Mouse (Mus musculus) lung, embryonic 15.5 days (tissue): ENCODE results near the gene Mpeg1. TPM values are rescaled to one million over a fixed set of nuclear protein-coding genes. Genes with fewer than 3 reads are reported as not detected.
A peak's percentile ranks its signal among the peaks of the same experiment; 100 is the strongest.

Source experiments
- ATAC-seq: fragments of 200-750 bp; cut with Nextera tagmentation; 2 replicates; pipeline ENCODE4 v1.8.0; 2017; ENCODE audit warnings: moderate number of reproducible peaks, borderline replicate concordance; ENCODE audit not compliant: low FRiP score, low TSS enrichment; ENCODE audit errors: extremely low read depth
- H3K27ac ChIP-seq: fragments of 300-500 bp; sonication (generic); 2 replicates; pipeline ENCODE4 v1.5.1; 2015; ENCODE audit warnings: moderate library complexity, mild to moderate bottlenecking, inconsistent platforms
- H3K27me3 ChIP-seq: fragments of 300-500 bp; sonication (generic); 2 replicates; pipeline ENCODE4 v1.6.1; 2015; ENCODE audit warnings: inconsistent platforms
- H3K36me3 ChIP-seq: fragments of 300-500 bp; sonication (generic); 2 replicates; pipeline ENCODE4 v1.6.1; 2015; ENCODE audit warnings: inconsistent platforms
- H3K4me1 ChIP-seq: fragments of 300-500 bp; sonication (generic); 2 replicates; pipeline ENCODE4 v1.6.1; 2015; ENCODE audit warnings: inconsistent platforms
- H3K4me2 ChIP-seq: fragments of 300-500 bp; sonication (generic); 2 replicates; pipeline ENCODE4 v1.6.1; 2015; ENCODE audit warnings: inconsistent platforms, mild to moderate bottlenecking, moderate library complexity
- H3K4me3 ChIP-seq: fragments of 300-500 bp; sonication (generic); 2 replicates; pipeline ENCODE4 v1.5.1; 2015; ENCODE audit warnings: mild to moderate bottlenecking, inconsistent platforms
- H3K9ac ChIP-seq: fragments of 300-500 bp; sonication (generic); 2 replicates; pipeline ENCODE4 v1.6.1; 2015; ENCODE audit warnings: inconsistent platforms
- H3K9me3 ChIP-seq: fragments of 300-500 bp; sonication (generic); 2 replicates; pipeline ENCODE4 v1.6.1; 2016; ENCODE audit warnings: inconsistent platforms
- WGBS: fragments of 180-500 bp; shearing (Covaris S2); methylation state at CpG from one replicate; pipeline ENCODE4 v1.1.7; 2015; 5-methylcytosine and 5-hydroxymethylcytosine counted together
- polyA plus RNA-seq: library from polyadenylated mRNA; unstranded; fragments of >200 nt; fragmentation: Nextera tagmentation; extraction: Ambion mirVana; gene quantifications from 2 replicates; pipeline ENCODE4 v1.2.1, GENCODE M21; 2015

Mpeg1 gene
- polyA plus RNA-seq, 1 experiment from 2014 or later = 1.0 TPM

DNA sequence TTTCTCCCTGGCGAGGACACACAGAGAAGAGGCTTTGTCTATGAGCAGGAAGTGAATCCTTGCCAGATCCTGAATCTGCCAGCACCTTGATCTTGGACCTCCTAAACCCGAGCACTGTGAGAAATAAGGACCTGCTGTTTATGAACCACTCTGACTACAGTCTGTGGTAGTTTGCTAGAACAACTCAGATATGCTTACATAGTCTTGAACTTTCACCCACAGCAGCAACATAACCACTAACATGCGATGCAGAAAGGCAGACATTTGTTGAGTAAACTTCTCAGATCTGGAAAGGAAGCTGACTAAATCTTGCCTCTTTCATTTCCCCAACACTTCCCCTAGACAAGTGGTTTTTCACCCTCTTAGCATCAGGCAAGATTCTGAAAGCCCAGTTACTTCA, 11.3 kb downstream of the Mpeg1 start:
- Histone ChIP-seq H3K9me3 (no peaks in the 10 kb centered on the region), H3K4me1 (peaks cover 52% of the 10 kb centered on the region), H3K27ac (peak overlapping the region; percentile 92), H3K27me3 (no peaks in the 10 kb centered on the region), H3K9ac (no peak overlapping the region), H3K36me3 (peaks cover 19% of the 10 kb centered on the region), H3K4me2 (no peak overlapping the region), H3K4me3 (no peak overlapping the region)
- ATAC-seq = no peak
- 20% methylated on average over 3 of the region's 3 CpGs for WGBS

GRCm38 (mm10) chr19:12472381-12472976, 11.9 kb downstream of the Mpeg1 start:
- no peak overlapping the region for H3K4me2 ChIP-seq
- WGBS = 54% methylated on average over 5 of the region's 5 CpGs
- no peak overlapping the region for H3K9ac ChIP-seq
- no peaks in the 10 kb centered on the region for H3K9me3 ChIP-seq
- H3K36me3 ChIP-seq = peaks cover 22% of the 10 kb centered on the region
- H3K27ac ChIP-seq = peak overlapping the region; percentile 92
- H3K27me3 ChIP-seq = no peaks in the 10 kb centered on the region
- H3K4me1 ChIP-seq = peaks cover 57% of the 10 kb centered on the region
- ATAC-seq = no peak
- H3K4me3 ChIP-seq = no peak overlapping the region

DNA sequence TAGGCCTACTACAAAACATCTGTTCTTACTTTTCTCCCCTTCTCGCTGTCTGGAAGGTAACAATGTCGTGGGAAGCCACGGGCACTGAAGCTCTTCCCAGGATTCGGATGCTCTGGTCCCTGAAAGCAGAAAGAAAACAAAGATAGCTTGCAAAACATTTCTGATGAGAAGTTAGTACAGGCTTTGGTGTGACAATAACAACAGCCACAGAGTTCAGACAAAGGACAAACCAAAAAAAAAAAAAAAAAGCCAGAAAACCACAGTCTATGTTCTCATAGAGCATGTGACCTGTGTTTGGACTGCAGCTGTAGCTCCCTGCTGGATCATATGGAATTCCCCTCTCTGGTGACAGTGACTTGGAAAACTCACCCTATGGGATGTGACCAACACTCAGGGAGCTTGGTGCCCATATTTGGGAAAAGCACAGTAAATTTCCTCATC, 12.6 kb downstream of the Mpeg1 start:
- H3K4me3 ChIP-seq = no peak overlapping the region
- H3K9me3 ChIP-seq = no peaks in the 10 kb centered on the region
- no peak overlapping the region for H3K4me2 ChIP-seq
- H3K9ac ChIP-seq = no peak overlapping the region
- H3K27ac ChIP-seq = peak overlapping the region; percentile 92
- H3K4me1 ChIP-seq = peaks cover 61% of the 10 kb centered on the region
- peaks cover 22% of the 10 kb centered on the region for H3K36me3 ChIP-seq
- 66% methylated on average over 4 of the region's 4 CpGs for WGBS
- H3K27me3 ChIP-seq = no peaks in the 10 kb centered on the region
- ATAC-seq = peak; percentile 35; the same call in 1 of the 2 replicates

GRCm38 (mm10) chr19:12473951-12474350, 13.4 kb downstream of the Mpeg1 start:
- H3K27me3 ChIP-seq = no peaks in the 10 kb centered on the region
- peaks cover 61% of the 10 kb centered on the region for H3K4me1 ChIP-seq
- no peak for ATAC-seq
- H3K9me3 ChIP-seq = no peaks in the 10 kb centered on the region
- no peak overlapping the region for H3K9ac ChIP-seq
- H3K4me3 ChIP-seq = no peak overlapping the region
- peaks cover 23% of the 10 kb centered on the region for H3K36me3 ChIP-seq
- WGBS = 55% methylated on average over 4 of the region's 4 CpGs
- no peak overlapping the region for H3K4me2 ChIP-seq
- peak overlapping the region; percentile 92 for H3K27ac ChIP-seq

DNA sequence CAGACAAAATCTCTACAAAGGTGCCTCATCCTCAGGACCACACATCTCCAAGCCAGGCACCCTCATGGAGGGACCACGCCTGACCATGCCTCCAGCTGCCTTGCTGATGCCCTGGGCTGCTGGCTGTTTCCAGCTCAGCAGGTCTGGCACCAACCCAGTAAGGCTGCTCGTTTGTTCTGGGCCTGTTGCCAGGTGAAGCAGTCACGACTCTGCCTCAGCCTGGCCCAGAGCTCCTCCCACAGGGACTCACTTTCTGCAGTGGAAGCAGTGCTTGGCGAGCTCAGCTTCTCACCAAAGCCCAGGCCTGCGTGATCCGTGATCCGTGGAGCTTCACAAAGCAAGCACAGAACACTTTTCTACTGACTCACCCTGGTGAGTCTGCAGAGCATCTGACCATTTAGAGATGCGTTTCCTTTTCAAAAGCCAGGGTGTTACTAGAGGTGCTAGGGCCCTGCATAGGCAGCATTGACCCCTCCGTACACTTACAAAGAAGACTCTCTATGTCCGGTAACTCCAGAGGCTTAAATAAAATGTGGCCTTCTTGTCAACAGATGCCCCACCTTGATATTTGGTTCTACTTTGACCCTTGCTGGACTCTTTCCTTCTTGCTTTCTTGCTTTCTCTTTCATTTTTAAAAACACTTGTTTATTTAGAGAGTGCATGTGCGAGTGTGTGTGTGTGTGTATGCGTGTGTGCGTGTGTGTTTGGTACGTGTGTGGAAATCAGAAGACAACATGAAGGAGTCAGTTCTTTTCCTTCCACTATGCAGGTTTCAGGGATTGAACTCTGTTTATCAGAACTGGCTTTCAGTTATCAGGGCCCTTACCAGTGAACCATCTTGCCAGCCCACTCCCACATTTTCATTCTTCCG, 15.0 kb downstream of the Mpeg1 start:
- WGBS = 41% methylated on average over 15 of the region's 15 CpGs
- peak overlapping the region; percentile 92 for H3K27ac ChIP-seq
- H3K4me3 ChIP-seq = no peak overlapping the region
- peaks cover 61% of the 10 kb centered on the region for H3K4me1 ChIP-seq
- H3K36me3 ChIP-seq = peaks cover 22% of the 10 kb centered on the region
- H3K9ac ChIP-seq = no peak overlapping the region
- H3K9me3 ChIP-seq = no peaks in the 10 kb centered on the region
- no peaks in the 10 kb centered on the region for H3K27me3 ChIP-seq
- H3K4me2 ChIP-seq = peak overlapping the region; percentile 34; the same call in 1 of the 2 replicates
- peak; percentile 95 for ATAC-seq

DNA sequence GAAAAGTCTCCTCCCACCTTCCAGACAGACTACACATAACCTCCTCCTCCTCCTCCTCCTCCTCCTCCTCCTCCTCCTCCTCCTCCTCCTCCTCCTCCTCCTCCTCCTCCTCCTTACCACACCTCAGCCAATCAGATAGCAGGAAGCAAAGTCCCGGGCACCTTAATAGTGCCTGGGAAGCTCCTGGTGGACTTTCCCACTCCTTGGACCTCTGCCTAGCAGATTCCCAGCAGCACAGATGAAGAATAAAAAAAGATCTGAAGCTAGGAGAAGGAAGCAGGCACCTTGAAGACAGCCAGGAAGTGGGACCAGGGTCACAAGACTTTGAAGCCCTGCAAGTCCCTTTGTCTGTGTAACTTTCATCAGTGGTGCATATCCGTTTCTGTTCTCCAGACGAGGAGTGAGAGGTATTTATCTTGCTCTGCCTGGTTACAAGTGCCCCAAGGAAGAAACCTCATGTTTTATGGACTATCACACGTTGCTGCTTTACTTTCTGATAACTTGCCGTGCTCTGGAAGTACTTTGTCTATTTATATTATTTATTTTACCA, 16.2 kb downstream of the Mpeg1 start:
- WGBS = 21% methylated on average over 5 of the region's 5 CpGs
- peak overlapping the region; percentile 92 for H3K27ac ChIP-seq

GRCm38 (mm10) chr19:12478369-12478768, 17.8 kb downstream of the Mpeg1 start:
- H3K4me3 ChIP-seq = no peak overlapping the region
- ATAC-seq = no peak
- H3K9ac ChIP-seq = no peak overlapping the region
- H3K27me3 ChIP-seq = no peaks in the 10 kb centered on the region
- no peak overlapping the region for H3K27ac ChIP-seq
- H3K36me3 ChIP-seq = peaks cover 42% of the 10 kb centered on the region
- WGBS = 88% methylated on average over 6 of the region's 6 CpGs
- H3K4me2 ChIP-seq = no peak overlapping the region
- no peaks in the 10 kb centered on the region for H3K9me3 ChIP-seq
- H3K4me1 ChIP-seq = peaks cover 37% of the 10 kb centered on the region

More for the DNA sequence above, 16.2 kb downstream of the Mpeg1 start:
- Histone ChIP-seq H3K9me3 (no peaks in the 10 kb centered on the region), H3K4me1 (peaks cover 53% of the 10 kb centered on the region), H3K4me2 (no peak overlapping the region), H3K27me3 (no peaks in the 10 kb centered on the region), H3K36me3 (peaks cover 31% of the 10 kb centered on the region), H3K4me3 (no peak overlapping the region), H3K9ac (no peak overlapping the region)
- ATAC-seq = no peak

DNA sequence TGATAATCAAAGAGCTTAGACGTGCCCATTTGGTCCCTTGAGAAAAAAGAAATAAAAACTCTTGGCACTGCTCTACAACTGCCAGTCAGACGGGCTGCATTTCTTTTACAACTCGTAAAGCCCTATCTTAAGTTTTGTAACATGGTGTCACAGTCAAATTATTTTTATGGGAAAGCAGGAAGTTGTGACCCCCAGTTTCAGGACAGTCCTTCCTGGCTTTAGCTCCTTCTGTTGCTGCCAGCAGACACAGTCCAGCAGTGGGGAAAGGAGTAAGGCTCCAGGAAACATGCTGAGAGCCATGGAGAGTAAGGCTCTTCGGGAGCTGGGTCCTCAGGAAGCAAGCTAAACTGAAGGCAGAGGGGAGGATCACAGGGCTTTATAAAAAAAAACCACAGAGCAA, 23.2 kb downstream of the Mpeg1 start:
- Histone ChIP-seq H3K4me1 (peaks cover 46% of the 10 kb centered on the region), H3K4me2 (no peak overlapping the region), H3K4me3 (no peak overlapping the region), H3K36me3 (peaks cover 39% of the 10 kb centered on the region), H3K27ac (peak overlapping the region; percentile 70), H3K9ac (no peak overlapping the region), H3K27me3 (no peaks in the 10 kb centered on the region), H3K9me3 (no peaks in the 10 kb centered on the region)
- WGBS = 40% methylated on average over 4 of the region's 4 CpGs
- ATAC-seq = no peak

GRCm38 (mm10) chr19:12484210-12484609, 23.6 kb downstream of the Mpeg1 start:
- peak overlapping the region; percentile 70 for H3K27ac ChIP-seq
- 61% methylated on average over 4 of the region's 4 CpGs for WGBS
- no peak for ATAC-seq
- H3K4me1 ChIP-seq = peaks cover 50% of the 10 kb centered on the region
- H3K27me3 ChIP-seq = no peaks in the 10 kb centered on the region
- H3K9me3 ChIP-seq = no peaks in the 10 kb centered on the region
- no peak overlapping the region for H3K9ac ChIP-seq
- no peak overlapping the region for H3K4me3 ChIP-seq
- H3K36me3 ChIP-seq = peaks cover 35% of the 10 kb centered on the region
- H3K4me2 ChIP-seq = no peak overlapping the region

DNA sequence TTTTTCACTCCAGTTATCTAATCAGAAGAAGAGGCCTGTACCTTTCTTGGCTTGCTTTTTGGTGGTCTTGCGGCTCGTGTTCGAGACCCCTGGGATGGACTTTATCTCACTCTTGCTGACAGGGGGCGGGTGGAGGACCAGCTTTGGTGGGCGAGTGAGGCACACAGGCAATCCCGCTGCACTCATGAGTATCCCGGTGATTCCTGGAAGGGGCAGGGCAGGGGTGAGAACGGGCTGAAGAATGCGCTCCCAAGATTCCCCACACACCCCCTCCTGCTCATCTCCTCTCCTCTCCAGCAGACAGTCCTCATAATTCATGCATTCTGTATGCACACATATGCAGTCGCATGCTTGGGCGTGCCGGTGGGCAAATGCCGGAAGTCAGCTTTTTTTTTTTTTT, 24.6 kb downstream of the Mpeg1 start:
- peaks cover 59% of the 10 kb centered on the region for H3K4me1 ChIP-seq
- peaks cover 28% of the 10 kb centered on the region; the same call in 1 of the 2 replicates for H3K36me3 ChIP-seq
- no peak overlapping the region for H3K4me3 ChIP-seq
- 69% methylated on average over 13 of the region's 13 CpGs for WGBS
- H3K9ac ChIP-seq = no peak overlapping the region
- ATAC-seq = no peak
- no peaks in the 10 kb centered on the region for H3K9me3 ChIP-seq
- H3K27ac ChIP-seq = no peak overlapping the region
- H3K4me2 ChIP-seq = no peak overlapping the region
- no peaks in the 10 kb centered on the region for H3K27me3 ChIP-seq

GRCm38 (mm10) chr19:12485631-12486030, 25.1 kb downstream of the Mpeg1 start:
- no peak overlapping the region for H3K27ac ChIP-seq
- 62% methylated on average over 3 of the region's 3 CpGs for WGBS
- no peak overlapping the region for H3K4me2 ChIP-seq
- no peaks in the 10 kb centered on the region for H3K9me3 ChIP-seq
- H3K4me3 ChIP-seq = no peak overlapping the region
- ATAC-seq = no peak
- no peaks in the 10 kb centered on the region for H3K27me3 ChIP-seq
- H3K9ac ChIP-seq = no peak overlapping the region
- peaks cover 31% of the 10 kb centered on the region; the same call in 1 of the 2 replicates for H3K36me3 ChIP-seq
- H3K4me1 ChIP-seq = peaks cover 59% of the 10 kb centered on the region

DNA sequence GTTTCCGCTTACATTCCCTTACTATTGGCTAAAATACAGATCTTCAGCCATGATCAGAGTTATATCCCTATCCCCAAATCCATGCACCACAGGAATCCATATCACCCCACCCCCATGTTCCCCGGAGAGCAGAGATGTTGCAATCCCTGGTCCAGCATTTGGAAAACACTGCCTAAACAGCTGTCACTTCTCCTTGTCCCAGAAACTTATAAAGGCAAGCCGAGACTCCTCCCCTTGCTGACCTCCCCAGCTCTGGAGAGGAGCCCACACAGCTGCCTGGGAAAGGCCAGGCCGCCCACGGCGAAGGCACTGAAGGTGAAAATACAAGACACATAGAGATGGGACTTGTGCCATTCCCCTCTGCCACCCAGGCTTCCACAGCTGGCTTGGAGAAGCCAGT, 26.3 kb downstream of the Mpeg1 start:
- ATAC-seq = peak; percentile 88
- Histone ChIP-seq H3K36me3 (peaks cover 33% of the 10 kb centered on the region), H3K27me3 (no peaks in the 10 kb centered on the region), H3K9ac (no peak overlapping the region), H3K4me2 (no peak overlapping the region), H3K4me3 (no peak overlapping the region), H3K9me3 (no peaks in the 10 kb centered on the region), H3K4me1 (peaks cover 59% of the 10 kb centered on the region), H3K27ac (peak overlapping the region; percentile 95)
- WGBS = 54% methylated on average over 6 of the region's 6 CpGs
